Mouse (Mus musculus): Measurements from ENCODE around the gene Zfp768.

- TF ChIP-seq MAX (IDR thresholded peaks at IDR 0.05), result no peak
- no peak for TF ChIP-seq CTCF (IDR thresholded peaks at IDR 0.05; ENCODE audit: control insufficient read depth, insufficient read depth, insufficient read length)
- TF ChIP-seq USF1 (IDR thresholded peaks at IDR 0.05; ENCODE audit: low read depth), result no peak
- TF ChIP-seq MYOG (IDR thresholded peaks at IDR 0.05; ENCODE audit: control insufficient read depth, extremely low read depth, insufficient read length), result no peak
- TF ChIP-seq CEBPB (IDR thresholded peaks at IDR 0.05; ENCODE audit: low read depth), result no peak
- no peak for TF ChIP-seq FOSL1 (IDR thresholded peaks at IDR 0.05; ENCODE audit: insufficient read depth, low read length, poor library complexity, severe bottlenecking)
- TF ChIP-seq MYOD1 (IDR thresholded peaks at IDR 0.05; ENCODE audit: control insufficient read depth, insufficient read length, low read depth), result no peak
These were observed 3.1 kb downstream of the Zfp768 start for GRCm38 (mm10) chr7:127342332-127342731.

Data from C2C12 (cell line).